Mouse (Mus musculus): ENCODE measurements around the gene Ppp4r1.

Gene Ppp4r1

GRCm38 (mm10) chr17:65791161-65791560 is 8.8 kb downstream of the Ppp4r1 start:
- H3K4me3 ChIP-seq (replicated peaks; ENCODE audit: low read length): no peak overlapping the region
- peaks cover 75% of the 10 kb centered on the region for H3K4me1 ChIP-seq (replicated peaks; ENCODE audit: low read depth, low read length)
- peaks cover 46% of the 10 kb centered on the region for H3K36me3 ChIP-seq (ENCODE audit: insufficient read depth, low read length)
- TF ChIP-seq CTCF (conservative IDR thresholded peaks at IDR 0.05; ENCODE audit: low read length) (no peak), POU5F1 (IDR thresholded peaks at IDR 0.05; ENCODE audit: borderline replicate concordance, low read length) (no peak), NANOG (IDR thresholded peaks at IDR 0.05; ENCODE audit: borderline replicate concordance, low read length) (no peak)
- H3K27me3 ChIP-seq (ENCODE audit: insufficient read depth, low read length): no peaks in the 10 kb centered on the region
- no peaks in the 10 kb centered on the region for H3K9me3 ChIP-seq (ENCODE audit: low read length)

- H3K9me3 ChIP-seq (ENCODE audit: low read length): no peaks in the 10 kb centered on the region
- H3K4me1 ChIP-seq (replicated peaks; ENCODE audit: low read depth, low read length): peaks cover 74% of the 10 kb centered on the region
- TF ChIP-seq NANOG (IDR thresholded peaks at IDR 0.05; ENCODE audit: borderline replicate concordance, low read length) (no peak), CTCF (conservative IDR thresholded peaks at IDR 0.05; ENCODE audit: low read length) (no peak), POU5F1 (IDR thresholded peaks at IDR 0.05; ENCODE audit: borderline replicate concordance, low read length) (no peak)
- peaks cover 29% of the 10 kb centered on the region for H3K36me3 ChIP-seq (ENCODE audit: insufficient read depth, low read length)
- no peaks in the 10 kb centered on the region for H3K27me3 ChIP-seq (ENCODE audit: insufficient read depth, low read length)
- H3K4me3 ChIP-seq (replicated peaks; ENCODE audit: low read length): no peak overlapping the region
Observed at GRCm38 (mm10) chr17:65793307-65793930, 11.0 kb downstream of the Ppp4r1 start.

GRCm38 (mm10) chr17:65794096-65794850 is 11.9 kb downstream of the Ppp4r1 start:
- TF ChIP-seq CTCF (conservative IDR thresholded peaks at IDR 0.05; ENCODE audit: low read length) (no peak), NANOG (IDR thresholded peaks at IDR 0.05; ENCODE audit: borderline replicate concordance, low read length) (no peak), POU5F1 (IDR thresholded peaks at IDR 0.05; ENCODE audit: borderline replicate concordance, low read length) (no peak)
- Histone ChIP-seq H3K9me3 (ENCODE audit: low read length) (no peaks in the 10 kb centered on the region), H3K36me3 (ENCODE audit: insufficient read depth, low read length) (peaks cover 29% of the 10 kb centered on the region), H3K4me3 (replicated peaks; ENCODE audit: low read length) (no peak overlapping the region), H3K4me1 (replicated peaks; ENCODE audit: low read depth, low read length) (peaks cover 70% of the 10 kb centered on the region), H3K27me3 (ENCODE audit: insufficient read depth, low read length) (no peaks in the 10 kb centered on the region)

GRCm38 (mm10) chr17:65796056-65796455 is 13.7 kb downstream of the Ppp4r1 start:
- no peaks in the 10 kb centered on the region for H3K27me3 ChIP-seq (ENCODE audit: insufficient read depth, low read length)
- H3K4me1 ChIP-seq (replicated peaks; ENCODE audit: low read depth, low read length): peaks cover 62% of the 10 kb centered on the region
- TF ChIP-seq NANOG (IDR thresholded peaks at IDR 0.05; ENCODE audit: borderline replicate concordance, low read length) (no peak), POU5F1 (IDR thresholded peaks at IDR 0.05; ENCODE audit: borderline replicate concordance, low read length) (no peak), CTCF (conservative IDR thresholded peaks at IDR 0.05; ENCODE audit: low read length) (no peak)
- no peak overlapping the region for H3K4me3 ChIP-seq (replicated peaks; ENCODE audit: low read length)
- peaks cover 27% of the 10 kb centered on the region for H3K36me3 ChIP-seq (ENCODE audit: insufficient read depth, low read length)
- no peaks in the 10 kb centered on the region for H3K9me3 ChIP-seq (ENCODE audit: low read length)

GRCm38 (mm10) chr17:65798446-65798845 is 16.1 kb downstream of the Ppp4r1 start:
- H3K36me3 ChIP-seq (ENCODE audit: insufficient read depth, low read length): peaks cover 28% of the 10 kb centered on the region
- TF ChIP-seq POU5F1 (IDR thresholded peaks at IDR 0.05; ENCODE audit: borderline replicate concordance, low read length) (no peak), CTCF (conservative IDR thresholded peaks at IDR 0.05; ENCODE audit: low read length) (no peak), NANOG (IDR thresholded peaks at IDR 0.05; ENCODE audit: borderline replicate concordance, low read length) (no peak)
- no peaks in the 10 kb centered on the region for H3K27me3 ChIP-seq (ENCODE audit: insufficient read depth, low read length)
- H3K9me3 ChIP-seq (ENCODE audit: low read length): no peaks in the 10 kb centered on the region
- no peak overlapping the region for H3K4me3 ChIP-seq (replicated peaks; ENCODE audit: low read length)
- H3K4me1 ChIP-seq (replicated peaks; ENCODE audit: low read depth, low read length): peaks cover 67% of the 10 kb centered on the region

- Histone ChIP-seq H3K4me3 (replicated peaks; ENCODE audit: low read length) (no peak overlapping the region), H3K4me1 (replicated peaks; ENCODE audit: low read depth, low read length) (peaks cover 63% of the 10 kb centered on the region), H3K36me3 (ENCODE audit: insufficient read depth, low read length) (peaks cover 37% of the 10 kb centered on the region), H3K9me3 (ENCODE audit: low read length) (no peaks in the 10 kb centered on the region), H3K27me3 (ENCODE audit: insufficient read depth, low read length) (no peaks in the 10 kb centered on the region)
- TF ChIP-seq CTCF (conservative IDR thresholded peaks at IDR 0.05; ENCODE audit: low read length) (no peak), POU5F1 (IDR thresholded peaks at IDR 0.05; ENCODE audit: borderline replicate concordance, low read length) (no peak), NANOG (IDR thresholded peaks at IDR 0.05; ENCODE audit: borderline replicate concordance, low read length) (no peak)
Observed at GRCm38 (mm10) chr17:65799353-65799752, 17.0 kb downstream of the Ppp4r1 start.

- TF ChIP-seq CTCF (conservative IDR thresholded peaks at IDR 0.05; ENCODE audit: low read length) (no peak), POU5F1 (IDR thresholded peaks at IDR 0.05; ENCODE audit: borderline replicate concordance, low read length) (no peak), NANOG (IDR thresholded peaks at IDR 0.05; ENCODE audit: borderline replicate concordance, low read length) (no peak)
- H3K4me3 ChIP-seq (replicated peaks; ENCODE audit: low read length): no peak overlapping the region
- H3K36me3 ChIP-seq (ENCODE audit: insufficient read depth, low read length): peaks cover 34% of the 10 kb centered on the region
- H3K27me3 ChIP-seq (ENCODE audit: insufficient read depth, low read length): no peaks in the 10 kb centered on the region
- no peaks in the 10 kb centered on the region for H3K9me3 ChIP-seq (ENCODE audit: low read length)
- H3K4me1 ChIP-seq (replicated peaks; ENCODE audit: low read depth, low read length): peaks cover 57% of the 10 kb centered on the region
Observed at GRCm38 (mm10) chr17:65800451-65800850, 18.1 kb downstream of the Ppp4r1 start.

- TF ChIP-seq CTCF (conservative IDR thresholded peaks at IDR 0.05; ENCODE audit: low read length): no peak
- TF ChIP-seq POU5F1 (IDR thresholded peaks at IDR 0.05; ENCODE audit: borderline replicate concordance, low read length): no peak
- TF ChIP-seq NANOG (IDR thresholded peaks at IDR 0.05; ENCODE audit: borderline replicate concordance, low read length): no peak
- Histone ChIP-seq H3K9me3 (ENCODE audit: low read length) (no peaks in the 10 kb centered on the region), H3K36me3 (ENCODE audit: insufficient read depth, low read length) (peaks cover 46% of the 10 kb centered on the region), H3K4me3 (replicated peaks; ENCODE audit: low read length) (no peak overlapping the region), H3K4me1 (replicated peaks; ENCODE audit: low read depth, low read length) (peaks cover 58% of the 10 kb centered on the region), H3K27me3 (ENCODE audit: insufficient read depth, low read length) (no peaks in the 10 kb centered on the region)
Observed at GRCm38 (mm10) chr17:65802026-65802425, 19.7 kb downstream of the Ppp4r1 start.
